Comparison of ENCODE assay signal across 25 mouse cellular contexts in genomic region chr11:100550101-100550500, GRCm38 (mm10). TPM values are rescaled to one million over a fixed set of nuclear protein-coding genes. Genes with fewer than 3 reads are reported as not detected.
"Had no signal": no experiment of that assay in that cellular context is flagged by ENCODE, and none has a peak within 500 bp of the region (broad histone marks: within the 10 kb centered on the region; RNA-seq: fewer than 3 reads in every experiment).

No protein-coding gene starts in this region.

- H3K36me3 ChIP-seq: heart, embryonic 13.5 days; heart, embryonic 15.5 days; hindbrain, embryonic 13.5 days; hindbrain, embryonic 15.5 days; limb, embryonic 10.5 days; limb, embryonic 12.5 days; liver, embryonic 12.5 days had no signal

- ATAC-seq: hindbrain, postnatal 0 days; intestine, embryonic 16.5 days; liver, embryonic 12.5 days had no signal

- DNase-seq: gastrocnemius, postnatal 14 days; gastrocnemius, postnatal 36 days; heart, adult 11 months; heart, adult 2 months; heart, postnatal 14 days; heart, postnatal 36 days; kidney, adult 11 months; kidney, adult 2 months; kidney, postnatal 10 days; kidney, postnatal 25 days; kidney, postnatal 4 days had no signal

- H3K27ac ChIP-seq: heart, adult 2 months; heart, embryonic 13.5 days; heart, embryonic 15.5 days; hindbrain, embryonic 13.5 days; hindbrain, embryonic 15.5 days; hindbrain, postnatal 0 days; layer of hippocampus, adult 2 months; left cerebral cortex, adult 2 months; limb, embryonic 10.5 days; limb, embryonic 12.5 days; liver, embryonic 12.5 days; liver, embryonic 14.5 days had no signal

- H3K9me3 ChIP-seq: heart, embryonic 13.5 days; heart, embryonic 15.5 days; hindbrain, embryonic 13.5 days; hindbrain, embryonic 15.5 days; limb, embryonic 10.5 days; limb, embryonic 12.5 days; liver, embryonic 12.5 days had no signal

- H3K9ac ChIP-seq: heart, embryonic 13.5 days; heart, embryonic 15.5 days; hindbrain, embryonic 13.5 days; hindbrain, embryonic 15.5 days; limb, embryonic 12.5 days; liver, embryonic 12.5 days; liver, embryonic 14.5 days had no signal

- H3K4me3 ChIP-seq: heart, adult 2 months; heart, embryonic 13.5 days; heart, embryonic 15.5 days; hindbrain, embryonic 13.5 days; hindbrain, embryonic 15.5 days; layer of hippocampus, adult 2 months; left cerebral cortex, adult 2 months; limb, embryonic 10.5 days; limb, embryonic 12.5 days; liver, embryonic 12.5 days had no signal

- H3K4me2 ChIP-seq: heart, embryonic 11.5 days; heart, embryonic 13.5 days; heart, embryonic 15.5 days; hindbrain, embryonic 13.5 days; hindbrain, embryonic 15.5 days; limb, embryonic 12.5 days; liver, embryonic 12.5 days had no signal

- H3K27me3 ChIP-seq: heart, embryonic 13.5 days; heart, embryonic 15.5 days; hindbrain, embryonic 15.5 days; limb, embryonic 12.5 days had no signal

RNA-seq across cellular contexts. Expression of gene Ttc25, which starts 4.7 kb away (rescaled TPM):
- total RNA-seq: hematopoietic stem cell, adult 5-6 weeks had no signal
